Mouse (Mus musculus): ENCODE data around the gene Adamts4.
"Not testable (repeated sequence)": the region's sequence is repeated elsewhere in the genome, so short reads cannot be mapped to it uniquely, and the experiment has no call there.

Adamts4 gene

GRCm38 (mm10) chr1:171306157-171306556, 55.9 kb downstream of the Adamts4 start:
- DNase-seq (ENCODE audit: low spot score in 2 of 2): not testable (repeated sequence)

- DNase-seq (ENCODE audit: low spot score in 2 of 2): no peak
Observed at GRCm38 (mm10) chr1:171309321-171309720, 59.1 kb downstream of the Adamts4 start.

All from right cerebral cortex, adult 2 months (tissue).